Mouse (Mus musculus): ENCODE results near the gene Ccdc167. TPM values are rescaled to one million over a fixed set of nuclear protein-coding genes. Genes with fewer than 3 reads are reported as not detected.

Gene Ccdc167
- polyA plus RNA-seq, 2 experiments from 2014 or later, result 7.8 to 10.1 TPM

Other genes with a start within 250 kb of the Ccdc167 start
- gene Pim1, start 226.3 kb downstream of the Ccdc167 start, polyA plus RNA-seq (2017; shearing (Covaris generic)), result 100 to 1,000 TPM; 484 to 510 TPM
- gene Gm17657, start 167.4 kb downstream of the Ccdc167 start, polyA plus RNA-seq (2017; shearing (Covaris generic)), result not detected
- gene Tbc1d22b, start 167.3 kb downstream of the Ccdc167 start, polyA plus RNA-seq (2017; shearing (Covaris generic)), result 10 to 100 TPM in 1 of 2 experiments, 1 to 10 TPM in 1; 9.5 to 11.2 TPM
- gene Tmem217, start 164.7 kb downstream of the Ccdc167 start, polyA plus RNA-seq (2017; shearing (Covaris generic)), result under 1 TPM in 1 of 2 experiments, not detected in 1; 0.62 TPM
- gene Rnf8, start 102.3 kb downstream of the Ccdc167 start, polyA plus RNA-seq (2017; shearing (Covaris generic)), result 10 to 100 TPM; 18.9 to 23.2 TPM
- 1 to 10 TPM; 4.6 to 4.8 TPM for gene Gm28043, start 102.2 kb downstream of the Ccdc167 start, polyA plus RNA-seq (2017; shearing (Covaris generic))
- 100 to 1,000 TPM in 1 of 2 experiments, 10 to 100 TPM in 1; 90.3 to 221 TPM for gene Cmtr1, start 56.4 kb downstream of the Ccdc167 start, polyA plus RNA-seq (2017; shearing (Covaris generic))

Measured in CD4-positive, CD25-positive, alpha-beta regulatory T cell, adult 4 months (primary cell).